Mouse (Mus musculus): ENCODE results near the gene Gtpbp1. TPM values are rescaled to one million over a fixed set of nuclear protein-coding genes. Genes with fewer than 3 reads are reported as not detected.

The Gtpbp1 gene
- total and polyA plus RNA-seq, 3 experiments: 25.3 to 45.3 (median 34.2) TPM

DNA sequence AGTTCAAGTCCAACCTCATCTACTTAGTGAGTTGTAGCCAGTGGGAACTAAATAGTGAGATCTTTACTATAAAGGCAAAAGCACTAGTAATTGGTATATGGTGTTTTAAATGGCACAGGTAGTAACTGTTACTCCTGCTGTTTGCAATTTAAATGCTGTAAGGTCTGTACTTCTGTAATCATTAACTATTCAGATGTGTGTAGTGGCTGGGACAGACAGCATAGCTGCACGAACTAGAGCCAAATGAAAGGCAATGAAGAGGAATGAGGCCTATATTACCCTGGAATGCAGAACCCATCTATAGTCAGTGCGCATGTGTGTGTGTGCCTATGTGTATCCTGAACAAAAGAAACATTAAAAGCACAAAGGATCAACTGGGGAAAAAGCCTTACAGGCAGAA is 12.7 kb upstream of the Gtpbp1 start:
- Histone ChIP-seq H3K79me2 (replicated peaks; ENCODE audit: control insufficient read depth, extremely low read depth, insufficient read depth, poor library complexity, severe bottlenecking) (peaks cover 35% of the 10 kb centered on the region), H3K27me3 (replicated peaks) (no peaks in the 10 kb centered on the region), H3K9ac (ENCODE audit: insufficient read depth, low read depth) (no peak overlapping the region), H3K4me3 (replicated peaks in 1 of 3; ENCODE audit: low read depth in 2 of 3, low read length in 2 of 3, poor library complexity in 1 of 3) (no peak overlapping the region), H3K36me3 (replicated peaks in 1 of 2; ENCODE audit: control insufficient read depth in 1 of 2, insufficient read depth in 1 of 2, low read length in 1 of 2) (peaks cover 39 to 80% of the 10 kb centered on the region in 2 experiments), H3K27ac (ENCODE audit: insufficient read depth, low read depth) (no peak overlapping the region), H3K4me1 (ENCODE audit: control insufficient read depth in 1 of 2, insufficient read depth in 2 of 2) (peaks cover 3 to 29% of the 10 kb centered on the region in 2 experiments; a peak in 2 of 4 replicates), H3K9me3 (replicated peaks; ENCODE audit: low read length) (no peaks in the 10 kb centered on the region), H3K4me2 (ENCODE audit: insufficient read depth, low read depth, poor library complexity, severe bottlenecking) (no peak overlapping the region)
- TF ChIP-seq IRF4 (IDR thresholded peaks at IDR 0.05; ENCODE audit: low read depth, low read length) (no peak), CHD1 (IDR thresholded peaks at IDR 0.05; ENCODE audit: low read depth, low read length) (no peak), MEF2A (IDR thresholded peaks at IDR 0.05; ENCODE audit: borderline replicate concordance, low read depth, low read length) (no peak), SIN3A (IDR thresholded peaks at IDR 0.05; ENCODE audit: low read length) (no peak), PAX5 (IDR thresholded peaks at IDR 0.05; ENCODE audit: low read length) (no peak)
- in situ Hi-C loops (cut with MboI; ENCODE audit: low pct_ligation_motif_present, low pct_unique_long_range_greater_than_20kb, low sequenced_read_pairs): no loop called here
- dilution Hi-C loops (cut with MboI; ENCODE audit: extremely low pct_ligation_motif_present, extremely low pct_unique_long_range_greater_than_20kb, low sequenced_read_pairs): no loop called here
- DNase-seq (ENCODE audit: extremely low read depth): no peak

- peaks cover 72% of the 10 kb centered on the region for H3K79me2 ChIP-seq (replicated peaks; ENCODE audit: control insufficient read depth, extremely low read depth, insufficient read depth, poor library complexity, severe bottlenecking)
- peaks cover 7 to 50% of the 10 kb centered on the region in 2 experiments for H3K36me3 ChIP-seq (replicated peaks in 1 of 2; ENCODE audit: control insufficient read depth in 1 of 2, insufficient read depth in 1 of 2, low read length in 1 of 2)
- no peak overlapping the region for H3K9ac ChIP-seq (ENCODE audit: insufficient read depth, low read depth)
- no peaks in the 10 kb centered on the region for H3K9me3 ChIP-seq (replicated peaks; ENCODE audit: low read length)
- in situ Hi-C loops (cut with MboI; ENCODE audit: low pct_ligation_motif_present, low pct_unique_long_range_greater_than_20kb, low sequenced_read_pairs): no loop called here
- no peak overlapping the region for H3K4me3 ChIP-seq (replicated peaks in 1 of 3; ENCODE audit: low read depth in 2 of 3, low read length in 2 of 3, poor library complexity in 1 of 3)
- no peaks in the 10 kb centered on the region for H3K27me3 ChIP-seq (replicated peaks)
- TF ChIP-seq MYC (IDR thresholded peaks at IDR 0.05; ENCODE audit: low read depth, low read length): no peak
- TF ChIP-seq JUND (conservative IDR thresholded peaks at IDR 0.05; ENCODE audit: low read depth, low read length): no peak
- TF ChIP-seq KAT2A (IDR thresholded peaks at IDR 0.05; ENCODE audit: insufficient replicate concordance, low read length): no peak
- no peak for TF ChIP-seq POLR2A (IDR thresholded peaks at IDR 0.05; ENCODE audit: low read depth, low read length)
- TF ChIP-seq SIN3A (IDR thresholded peaks at IDR 0.05; ENCODE audit: low read length): no peak
- TF ChIP-seq MAZ (IDR thresholded peaks at IDR 0.05; ENCODE audit: low read depth, low read length): no peak
- TF ChIP-seq GABPA (IDR thresholded peaks at IDR 0.05; ENCODE audit: insufficient replicate concordance, low read depth, low read length): no peak
- TF ChIP-seq TBP (conservative IDR thresholded peaks at IDR 0.05; ENCODE audit: low read depth, low read length): no peak
- no peak for TF ChIP-seq BHLHE40 (IDR thresholded peaks at IDR 0.05; ENCODE audit: low read depth, low read length)
- TF ChIP-seq EP300 (IDR thresholded peaks at IDR 0.05; ENCODE audit: low read length): no peak
- no peak for TF ChIP-seq RAD21 (IDR thresholded peaks at IDR 0.05; ENCODE audit: low read depth, low read length)
- TF ChIP-seq UBTF (IDR thresholded peaks at IDR 0.05; ENCODE audit: low read depth, low read length): no peak
- TF ChIP-seq ZNF384 (IDR thresholded peaks at IDR 0.05; ENCODE audit: low read depth, low read length): no peak
- TF ChIP-seq NELFE (IDR thresholded peaks at IDR 0.05; ENCODE audit: low read depth, low read length): no peak
- no peak for TF ChIP-seq POLR2AphosphoS2 (IDR thresholded peaks at IDR 0.05; ENCODE audit: low read depth, low read length)
- TF ChIP-seq ETS1 (conservative IDR thresholded peaks at IDR 0.05; ENCODE audit: low read depth, low read length): no peak
- no peak for DNase-seq (ENCODE audit: extremely low read depth)
- peaks cover 10 to 58% of the 10 kb centered on the region in 2 experiments for H3K4me1 ChIP-seq (ENCODE audit: control insufficient read depth in 1 of 2, insufficient read depth in 2 of 2)
- no peak overlapping the region for H3K4me2 ChIP-seq (ENCODE audit: insufficient read depth, low read depth, poor library complexity, severe bottlenecking)
- H3K27ac ChIP-seq (ENCODE audit: insufficient read depth, low read depth): no peak overlapping the region
- dilution Hi-C loops (cut with MboI; ENCODE audit: extremely low pct_ligation_motif_present, extremely low pct_unique_long_range_greater_than_20kb, low sequenced_read_pairs): no loop called here
These were observed 8.7 kb upstream of the Gtpbp1 start for GRCm38 (mm10) chr15:79681973-79682372.

Data from CH12.LX (cell line).